9 mouse cellular contexts compared by ENCODE assay signal in the genomic region with DNA sequence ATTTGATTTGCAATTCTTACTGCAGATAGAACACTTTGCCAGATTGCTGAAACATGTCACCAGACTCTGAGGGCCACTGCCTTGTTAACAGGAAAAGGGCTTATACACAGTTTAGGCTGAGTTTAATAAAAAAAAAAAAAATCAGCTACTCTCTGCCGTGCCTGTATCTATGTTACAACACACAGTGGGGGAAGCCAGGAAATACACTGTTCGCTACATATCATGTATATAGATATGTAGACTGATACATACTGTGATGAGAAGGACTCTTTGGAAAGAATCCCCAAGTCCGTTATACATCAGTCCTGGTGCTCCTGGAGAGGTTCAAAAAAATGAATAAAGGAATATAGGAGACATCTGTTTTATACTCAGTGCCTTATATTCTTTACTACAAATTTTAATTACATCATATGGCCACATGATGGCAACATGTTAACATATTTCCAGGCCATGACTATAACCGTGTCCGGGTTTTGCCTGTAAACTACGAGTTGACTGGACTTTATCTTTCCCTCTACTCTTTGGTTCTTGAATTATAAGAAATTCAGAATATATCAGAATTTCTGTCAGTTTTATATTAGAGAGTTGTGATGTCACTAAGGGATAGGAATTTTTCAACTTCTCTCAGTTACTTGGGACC.
A peak's percentile ranks its signal among the peaks of the same experiment; 100 is the strongest.
DNase-seq lines count a peak whose midpoint lies in the region; ATAC-seq and TF ChIP-seq lines count a peak whose summit lies in the region.
"Had no signal": no experiment of that assay in that cellular context is flagged by ENCODE, and none has a peak within 500 bp of the region (broad histone marks: within the 10 kb centered on the region; RNA-seq: fewer than 3 reads in every experiment).

No protein-coding gene starts in this region.

- H3K27me3 ChIP-seq in hindbrain, embryonic 15.5 days = no peaks in the 10 kb centered on the region
- H3K27me3 ChIP-seq in midbrain, embryonic 14.5 days (ENCODE audit: control insufficient read depth, insufficient read depth, low read length) = no peaks in the 10 kb centered on the region
- H3K27me3 ChIP-seq: liver, embryonic 13.5 days had no signal

- H3K9ac ChIP-seq in hindbrain, embryonic 15.5 days = no peak overlapping the region
- no peak overlapping the region for H3K9ac ChIP-seq in midbrain, embryonic 14.5 days (replicated peaks; ENCODE audit: low read length)
- H3K9ac ChIP-seq: liver, embryonic 13.5 days had no signal

- no peaks in the 10 kb centered on the region for H3K9me3 ChIP-seq in hindbrain, embryonic 15.5 days
- no peaks in the 10 kb centered on the region for H3K9me3 ChIP-seq in midbrain, embryonic 14.5 days (ENCODE audit: control insufficient read depth, low read length)
- H3K9me3 ChIP-seq: liver, embryonic 13.5 days had no signal

- peak; percentile 80 for ATAC-seq in hindbrain, embryonic 15.5 days (ENCODE audit: low FRiP score, low read depth)
- ATAC-seq in midbrain, embryonic 14.5 days (ENCODE audit: low FRiP score, low TSS enrichment) = peak; percentile 78; the same call in 1 of the 2 replicates

- no peaks in the 10 kb centered on the region for H3K4me1 ChIP-seq in hindbrain, embryonic 15.5 days (replicated peaks)
- no peaks in the 10 kb centered on the region for H3K4me1 ChIP-seq in midbrain, embryonic 14.5 days (ENCODE audit: control insufficient read depth, insufficient read depth, low read length)
- H3K4me1 ChIP-seq: liver, embryonic 13.5 days had no signal

- peak; percentile 74 for TF ChIP-seq CTCF in layer of hippocampus, adult 2 months (conservative IDR thresholded peaks at IDR 0.05)

- H3K4me2 ChIP-seq in hindbrain, embryonic 15.5 days = no peak overlapping the region
- H3K4me2 ChIP-seq in midbrain, embryonic 14.5 days (ENCODE audit: low read length) = no peak overlapping the region
- H3K4me2 ChIP-seq: liver, embryonic 13.5 days had no signal

- 31% methylated on average over 6 of the region's 6 CpGs for WGBS in hindbrain, embryonic 15.5 days
- 43% methylated on average over 6 of the region's 6 CpGs for WGBS in midbrain, embryonic 14.5 days

- intact Hi-C loops in left cerebral cortex, postnatal 10 days (cut with DNase I) = loop anchor here (5.0 kb wide), 1 partner anchor 353 kb away; no protein-coding TSS in a partner anchor

- no peak overlapping the region for H3K27ac ChIP-seq in layer of hippocampus, adult 2 months
- no peak overlapping the region for H3K27ac ChIP-seq in hindbrain, embryonic 15.5 days (replicated peaks)
- H3K27ac ChIP-seq in midbrain, embryonic 14.5 days (replicated peaks; ENCODE audit: low read depth, low read length) = no peak overlapping the region
- H3K27ac ChIP-seq: liver, embryonic 13.5 days had no signal

- no peak for DNase-seq in layer of hippocampus, adult 2 months (ENCODE audit: low spot score in 2 of 2)
- DNase-seq in layer of hippocampus, adult 9-11 months = no peak
- peak; percentile 61 for DNase-seq in adipocyte (ENCODE audit: low spot score)
- peak; percentile 78 for DNase-seq in midbrain, embryonic 14.5 days
- no peak for DNase-seq in left cerebral cortex, postnatal 10 days (ENCODE audit: extremely low spot score in 1 of 2, low spot score in 2 of 2)
- no peak for DNase-seq in testis, postnatal 14 days (ENCODE audit: low spot score)
- no peak for DNase-seq in gastrocnemius, adult 8-10 months (ENCODE audit: low spot score in 2 of 2)
- DNase-seq: liver, embryonic 13.5 days had no signal

- H3K4me3 ChIP-seq in layer of hippocampus, adult 2 months = no peak overlapping the region
- H3K4me3 ChIP-seq in hindbrain, embryonic 15.5 days = no peak overlapping the region
- no peak overlapping the region for H3K4me3 ChIP-seq in midbrain, embryonic 14.5 days (replicated peaks; ENCODE audit: low read depth, low read length)
- H3K4me3 ChIP-seq: liver, embryonic 13.5 days had no signal

- no peaks in the 10 kb centered on the region for H3K36me3 ChIP-seq in hindbrain, embryonic 15.5 days
- peaks cover 8% of the 10 kb centered on the region; the same call in 1 of the 2 replicates for H3K36me3 ChIP-seq in midbrain, embryonic 14.5 days (ENCODE audit: control insufficient read depth, insufficient read depth, low read length)
- H3K36me3 ChIP-seq: liver, embryonic 13.5 days had no signal

Comparison
In these comparisons a context has a peak if more than half of its experiments do, and no peak if none do; other contexts are left out.
1. DNase-seq: peak in adipocyte (single experiment) and midbrain, embryonic 14.5 days (single experiment); none in layer of hippocampus, adult 2 months (0 of 2), layer of hippocampus, adult 9-11 months (single experiment), left cerebral cortex, postnatal 10 days (0 of 2), testis, postnatal 14 days (single experiment) and gastrocnemius, adult 8-10 months (0 of 2).